8 mouse cellular contexts compared by ENCODE assay signal in the genomic region with DNA sequence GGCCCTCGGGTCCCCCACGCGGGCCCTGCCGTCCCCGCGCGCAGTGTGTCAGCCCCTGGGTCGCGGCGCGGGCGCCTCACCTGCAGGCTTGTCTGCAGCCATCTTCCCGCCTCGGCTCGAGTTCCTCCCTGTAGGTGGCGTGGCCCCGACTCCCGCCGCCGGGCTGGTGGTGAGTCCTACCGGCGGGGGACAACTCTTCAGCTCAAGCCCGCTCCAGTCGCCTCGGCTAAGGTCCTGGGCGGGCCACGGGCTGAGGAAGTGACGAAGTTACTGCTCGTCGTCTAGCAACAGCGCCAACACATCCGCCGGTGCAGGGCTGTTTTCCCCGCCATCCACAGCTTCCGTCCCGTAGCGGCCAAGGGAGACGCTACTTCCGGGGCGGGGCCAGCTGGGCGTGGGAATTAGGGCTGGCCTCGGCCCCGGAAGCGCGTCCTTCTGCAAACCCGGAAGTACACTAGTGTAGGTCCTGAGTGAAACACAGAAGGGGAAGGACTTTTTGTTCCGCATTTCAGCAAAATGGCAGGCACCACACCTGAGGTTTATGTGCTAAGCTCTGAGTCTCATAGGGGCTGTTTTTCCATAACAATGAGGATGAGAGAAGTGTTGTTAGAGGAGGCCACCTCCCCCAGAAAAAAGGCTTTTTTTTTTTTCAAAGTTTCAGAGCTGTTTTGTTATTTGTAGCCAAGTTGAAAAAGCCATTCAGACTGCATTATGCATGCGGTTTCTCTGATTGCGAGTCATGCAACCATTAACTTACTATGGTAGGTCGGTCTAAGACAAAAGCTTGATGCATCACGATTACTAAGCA. TPM values are rescaled to one million over a fixed set of nuclear protein-coding genes. Genes with fewer than 3 reads are reported as not detected.
A peak's percentile ranks its signal among the peaks of the same experiment; 100 is the strongest.
DNase-seq lines count a peak whose midpoint lies in the region; ATAC-seq lines count a peak whose summit lies in the region.

A gene (minus strand): TSS at position 346 of the 808 bp plus-strand sequence.

- H3K9ac ChIP-seq in hindbrain, embryonic 14.5 days, result peak within 1 kb of the TSS; percentile 72

- peak within 1 kb of the TSS; percentile 95 for H3K4me2 ChIP-seq in hindbrain, embryonic 14.5 days (replicated peaks)

- H3K4me3 ChIP-seq in hindbrain, embryonic 14.5 days (replicated peaks; ENCODE audit: low read length), result peak within 1 kb of the TSS; percentile 81

- H3K27ac ChIP-seq in hindbrain, embryonic 14.5 days, result peak within 1 kb of the TSS; percentile 77

- H3K9me3 ChIP-seq in hindbrain, embryonic 14.5 days (ENCODE audit: control insufficient read depth, low read length), result no peaks in the 10 kb centered on the region

- H3K36me3 ChIP-seq in hindbrain, embryonic 14.5 days (replicated peaks; ENCODE audit: control insufficient read depth, insufficient read depth), result no peaks in the 10 kb centered on the region; the same call in none of the 2 replicates

- peak; percentile 98 for ATAC-seq in hindbrain, embryonic 14.5 days (ENCODE audit: low FRiP score)

- H3K27me3 ChIP-seq in hindbrain, embryonic 14.5 days (ENCODE audit: control insufficient read depth, insufficient read depth, low read length), result peaks cover 19% of the 10 kb centered on the region

- 4% methylated on average over 51 of the region's 51 CpGs for WGBS in hindbrain, embryonic 14.5 days

- H3K4me1 ChIP-seq in hindbrain, embryonic 14.5 days (replicated peaks; ENCODE audit: control insufficient read depth, insufficient read depth, low read length), result peaks cover 11% of the 10 kb centered on the region

- peak; percentile 99 for DNase-seq in R1 (ENCODE audit: low read depth, low spot score)
- peak; percentile 97 to 99 for DNase-seq in cerebellum, postnatal 25 days
- peak; percentile 89 to 94 for DNase-seq in frontal cortex, postnatal 25 days (ENCODE audit: low spot score in 2 of 2)
- peak; percentile 100 for DNase-seq in hindbrain, embryonic 14.5 days (ENCODE audit: low spot score)
- DNase-seq in layer of hippocampus, postnatal 36 days, result peak; percentile 95 to 96
- peak; percentile 99 for DNase-seq in lung, postnatal 36 days
- peak; percentile 99 for DNase-seq in retina, postnatal 1 day
- peak; percentile 92 to 96 for DNase-seq in urinary bladder, adult 18-20 months (ENCODE audit: low spot score in 2 of 2)

RNA-seq across cellular contexts. Expression of the gene that starts here (rescaled TPM):
- polyA plus RNA-seq in hindbrain, embryonic 14.5 days (2014; fragmentation: Nextera tagmentation; extraction: Ambion mirVana), result 51.2 and 57.3 TPM in 2 replicates
- total RNA-seq in layer of hippocampus, postnatal 36 days (2021), result 10 to 100 TPM; 56.1 to 57.3 TPM

Comparison
In these comparisons a context has a peak if more than half of its experiments do, and no peak if none do; other contexts are left out.
1. Peak in every context shown above with its lines: DNase-seq, ATAC-seq, H3K4me3 ChIP-seq and H3K27ac ChIP-seq.